In genomic region chr1:170173991-170174813, GRCm38 (mm10) we compare ENCODE assay signal across 9 mouse cellular contexts. TPM values are rescaled to one million over a fixed set of nuclear protein-coding genes. Genes with fewer than 3 reads are reported as not detected.
DNase-seq lines count a peak whose midpoint lies in the region; ATAC-seq and TF ChIP-seq lines count a peak whose summit lies in the region.
"Had no signal": no experiment of that assay in that cellular context is flagged by ENCODE, and none has a peak within 500 bp of the region (broad histone marks: within the 10 kb centered on the region; RNA-seq: fewer than 3 reads in every experiment).

No protein-coding gene starts in this region.

- no peaks in the 10 kb centered on the region for H3K27me3 ChIP-seq in liver, adult 2 months (ENCODE audit: control insufficient read depth, insufficient read depth, low read length)
- H3K27me3 ChIP-seq in Patski = no peaks in the 10 kb centered on the region
- H3K27me3 ChIP-seq in lung, embryonic 14.5 days (ENCODE audit: insufficient read depth, low read length) = no peaks in the 10 kb centered on the region

- peaks cover 8% of the 10 kb centered on the region for H3K4me1 ChIP-seq in liver, adult 2 months (ENCODE audit: control insufficient read depth, insufficient read depth, low read length)
- peaks cover 5% of the 10 kb centered on the region; the same call in 1 of the 2 replicates for H3K4me1 ChIP-seq in lung, embryonic 14.5 days (ENCODE audit: insufficient read depth)

- H3K4me3 ChIP-seq in liver, adult 2 months (ENCODE audit: insufficient read depth, low read depth, low read length) = peak overlapping the region; percentile 83
- peak overlapping the region; percentile 80 for H3K4me3 ChIP-seq in lung, embryonic 14.5 days (ENCODE audit: low read depth, low read length)

- POLR2A ChIA-PET in Patski (lab: Charles Lee) = interaction anchor here (0.7 kb wide), 1 partner anchor 14 kb away, joined by 3 read pairs; no protein-coding TSS in a partner anchor

- H3K27ac ChIP-seq in liver, adult 2 months (replicated peaks; ENCODE audit: insufficient read depth, low read depth, low read length) = peak overlapping the region; percentile 91
- peak overlapping the region; percentile 79 for H3K27ac ChIP-seq in lung, embryonic 14.5 days (ENCODE audit: low read depth)

- CTCF ChIA-PET in Patski (lab: Charles Lee) = interaction anchor here (0.8 kb wide), 1 partner anchor 13 kb away, joined by 3 read pairs; no protein-coding TSS in a partner anchor

- peak overlapping the region; percentile 64 for H3K4me2 ChIP-seq in lung, embryonic 14.5 days

- peaks cover 19% of the 10 kb centered on the region for H3K79me2 ChIP-seq in liver, adult 2 months (ENCODE audit: control insufficient read depth, insufficient read depth, low read length)

- no peaks in the 10 kb centered on the region for H3K9me3 ChIP-seq in lung, embryonic 14.5 days (ENCODE audit: low read depth, low read length)

- in situ Hi-C loops in Patski (cut with MboI; ENCODE audit: low pct_unique_long_range_greater_than_20kb) = no loop called here

- peak; percentile 62; the same call in 1 of the 2 replicates for TF ChIP-seq POLR2A in liver, adult 2 months (IDR thresholded peaks at IDR 0.05; ENCODE audit: extremely low read depth, insufficient read depth, low read length)

- under 1% methylated on average over 50 of the region's 50 CpGs for WGBS in liver, adult 2 months
- WGBS in lung, embryonic 14.5 days = 1% methylated on average over 50 of the region's 50 CpGs

- ATAC-seq in Patski = peak; percentile 59
- peak; percentile 37 for ATAC-seq in erythroblast, adult 5-6 weeks (replicated peaks; ENCODE audit: low FRiP score, poor library complexity, severe bottlenecking)
- no peak; the same call in 1 of the 2 replicates for ATAC-seq in lung, embryonic 14.5 days (ENCODE audit: insufficient read depth)

- peak overlapping the region; percentile 89 for H3K9ac ChIP-seq in liver, adult 2 months (ENCODE audit: low read depth, low read length)
- H3K9ac ChIP-seq in lung, embryonic 14.5 days = peak overlapping the region; percentile 85

- DNase-seq in liver, adult 2 months (ENCODE audit: extremely low read depth, low read depth, low spot score) = peak; percentile 94
- DNase-seq in liver (no peak), Patski (ENCODE audit: low read depth, low spot score) (no peak)
- DNase-seq in induced T-regulatory cell, adult 2 months (ENCODE audit: low read depth) = peak; percentile 69
- peak; percentile 59 for DNase-seq in lung, embryonic 14.5 days
- peak; percentile 59 for DNase-seq in skeletal muscle tissue, adult 2 months (ENCODE audit: low read depth, low spot score)
- no peak for DNase-seq in cerebellum, postnatal 4 days (ENCODE audit: low spot score in 2 of 2)

- no peaks in the 10 kb centered on the region for H3K36me3 ChIP-seq in liver, adult 2 months (ENCODE audit: control insufficient read depth, insufficient read depth, low read length)
- H3K36me3 ChIP-seq in lung, embryonic 14.5 days (ENCODE audit: insufficient read depth) = no peaks in the 10 kb centered on the region

- no peak for TF ChIP-seq CTCF in liver, adult 2 months (IDR thresholded peaks at IDR 0.05; ENCODE audit: low read depth, low read length)
- no peak for TF ChIP-seq CTCF in Patski (IDR thresholded peaks at IDR 0.05)
- no peak for TF ChIP-seq CTCF in lung, embryonic 14.5 days (IDR thresholded peaks at IDR 0.05; ENCODE audit: low read depth)

RNA-seq across cellular contexts. Expression of gene Uap1, which starts 0.6 kb away (rescaled TPM):
- 22.6 and 23.6 TPM in 2 replicates for total RNA-seq in liver, adult 2 months (2014; rRNA removed)
- polyA plus RNA-seq in liver, adult 2 months (2012; rRNA removed) = 14.3 and 15.9 TPM in 2 replicates
- polyA plus RNA-seq in Patski (2021) = 75.2 TPM
- 29.2 and 31.1 TPM in 2 replicates for total RNA-seq in erythroblast, adult 5-6 weeks (2015; ENCODE audit: low replicate concordance)
- 14.8 and 20.4 TPM in 2 replicates for total RNA-seq in erythroblast, adult 5-6 weeks (2017; ENCODE audit: low replicate concordance)
- polyA plus RNA-seq in lung, embryonic 14.5 days (2014; fragmentation: Nextera tagmentation; extraction: Ambion mirVana) = 54.4 and 59.5 TPM in 2 replicates

RNA-seq across cellular contexts. Expression of gene Uhmk1, which starts 41.0 kb away (rescaled TPM):
- 25.4 and 26.7 TPM in 2 replicates for total RNA-seq in liver, adult 2 months (2014; rRNA removed)
- polyA plus RNA-seq in liver, adult 2 months (2012; rRNA removed) = 7.5 and 8.7 TPM in 2 replicates
- polyA plus RNA-seq in Patski (2021) = 47.4 TPM
- total RNA-seq in erythroblast, adult 5-6 weeks (2015; ENCODE audit: low replicate concordance) = 18.8 and 22.4 TPM in 2 replicates
- 26.6 and 34.4 TPM in 2 replicates for total RNA-seq in erythroblast, adult 5-6 weeks (2017; ENCODE audit: low replicate concordance)
- 12.0 and 12.3 TPM in 2 replicates for polyA plus RNA-seq in lung, embryonic 14.5 days (2014; fragmentation: Nextera tagmentation; extraction: Ambion mirVana)

RNA-seq across cellular contexts. Expression of gene Sh2d1b2, which starts 58.3 kb away (rescaled TPM):
- total RNA-seq in liver, adult 2 months (2014; rRNA removed) = not detected in 2 replicates
- not detected in 2 replicates for polyA plus RNA-seq in liver, adult 2 months (2012; rRNA removed)
- not detected for polyA plus RNA-seq in Patski (2021)
- not detected in 2 replicates for total RNA-seq in erythroblast, adult 5-6 weeks (2015; ENCODE audit: low replicate concordance)
- total RNA-seq in erythroblast, adult 5-6 weeks (2017; ENCODE audit: low replicate concordance) = 0.14 TPM in 1 of 2 replicates, not detected in the other
- polyA plus RNA-seq in lung, embryonic 14.5 days (2014; fragmentation: Nextera tagmentation; extraction: Ambion mirVana) = 0.24 TPM in 1 of 2 replicates, not detected in the other
- total RNA-seq: layer of hippocampus, postnatal 14 days had no signal

Comparison
In these comparisons a context has a peak if more than half of its experiments do, and no peak if none do; other contexts are left out.
1. DNase-seq: peak in liver, adult 2 months (single experiment), induced T-regulatory cell, adult 2 months (single experiment), lung, embryonic 14.5 days (single experiment) and skeletal muscle tissue, adult 2 months (single experiment); none in liver (single experiment), Patski (single experiment) and cerebellum, postnatal 4 days (0 of 2).